ENCODE assay signal across 20 mouse cellular contexts in the genomic region with DNA sequence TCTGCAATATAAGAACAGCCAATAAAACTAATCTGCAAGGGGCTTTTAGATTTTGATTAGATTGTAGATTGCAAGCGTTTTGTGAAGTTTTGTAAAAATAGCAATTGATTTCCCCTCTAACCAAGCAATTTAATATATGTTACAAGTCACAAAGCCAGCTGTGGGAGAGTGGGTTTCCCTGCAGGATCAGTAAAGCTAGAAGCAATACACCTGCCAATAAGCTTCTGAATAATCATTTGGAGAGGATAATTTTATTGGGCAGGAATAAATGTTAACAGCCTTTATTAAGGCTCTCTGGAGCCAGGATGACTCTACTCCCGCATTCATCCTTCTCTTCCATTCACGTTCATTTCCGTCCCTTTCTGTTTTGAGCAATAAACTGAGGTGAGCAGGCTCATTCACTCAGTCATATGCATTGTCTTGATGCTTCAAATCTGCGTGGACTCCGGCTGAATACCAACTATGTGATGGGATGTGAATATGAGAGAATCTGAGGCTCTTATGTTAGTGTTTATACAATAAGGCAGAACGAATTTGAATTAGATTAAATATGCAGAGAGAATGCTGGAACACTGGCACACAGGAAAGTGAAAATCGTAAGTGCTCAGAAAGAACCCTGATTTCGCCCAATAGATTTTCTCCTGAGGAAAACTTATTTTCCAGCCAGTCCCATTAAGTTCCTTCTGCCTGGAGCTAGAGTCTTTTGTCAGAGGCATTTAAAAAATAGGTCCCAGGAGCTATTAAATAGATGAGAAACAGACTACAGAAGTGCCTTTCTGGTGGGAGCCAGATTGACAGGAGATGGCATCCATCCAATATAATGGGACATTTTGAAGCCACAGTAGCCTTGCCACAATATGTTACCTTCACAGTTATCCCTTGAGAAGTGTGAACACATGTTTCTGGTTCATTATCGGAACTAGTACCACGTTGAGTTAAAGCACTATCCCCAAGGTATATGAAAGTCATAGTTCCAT.
DNase-seq lines count a peak whose midpoint lies in the region; ATAC-seq lines count a peak whose summit lies in the region.
"Had no signal": no experiment of that assay in that cellular context is flagged by ENCODE, and none has a peak within 500 bp of the region (broad histone marks: within the 10 kb centered on the region; RNA-seq: fewer than 3 reads in every experiment).

No protein-coding gene starts in this region.

- 77% methylated on average over 11 of the region's 11 CpGs for WGBS in embryonic facial prominence, embryonic 11.5 days
- WGBS in embryonic facial prominence, embryonic 10.5 days: 80% methylated on average over 11 of the region's 11 CpGs
- WGBS in neural tube, embryonic 12.5 days: 67% methylated on average over 11 of the region's 11 CpGs
- 45% methylated on average over 11 of the region's 11 CpGs for WGBS in hindbrain, embryonic 16.5 days

- no peak overlapping the region for H3K4me2 ChIP-seq in embryonic facial prominence, embryonic 11.5 days (ENCODE audit: low read depth, low read length)
- no peak overlapping the region for H3K4me2 ChIP-seq in neural tube, embryonic 12.5 days (replicated peaks)
- H3K4me2 ChIP-seq in hindbrain, embryonic 16.5 days (ENCODE audit: low read length): peak overlapping the region; percentile 24; the same call in 1 of the 2 replicates
- H3K4me2 ChIP-seq: embryonic facial prominence, embryonic 12.5 days; heart, embryonic 15.5 days; liver, embryonic 13.5 days; lung, embryonic 15.5 days had no signal

- H3K27me3 ChIP-seq in embryonic facial prominence, embryonic 11.5 days (ENCODE audit: control insufficient read depth, insufficient read depth, low read length): no peaks in the 10 kb centered on the region
- H3K27me3 ChIP-seq in embryonic facial prominence, embryonic 10.5 days (replicated peaks; ENCODE audit: low read depth, poor library complexity, severe bottlenecking): no peaks in the 10 kb centered on the region
- H3K27me3 ChIP-seq in neural tube, embryonic 12.5 days (replicated peaks): no peaks in the 10 kb centered on the region
- no peaks in the 10 kb centered on the region for H3K27me3 ChIP-seq in hindbrain, embryonic 16.5 days (replicated peaks; ENCODE audit: control insufficient read depth, insufficient read depth, low read length)
- H3K27me3 ChIP-seq: embryonic facial prominence, embryonic 12.5 days; heart, embryonic 15.5 days; liver, embryonic 13.5 days; lung, embryonic 15.5 days had no signal

- no peaks in the 10 kb centered on the region for H3K36me3 ChIP-seq in embryonic facial prominence, embryonic 11.5 days (replicated peaks; ENCODE audit: control insufficient read depth, insufficient read depth, low read depth, low read length)
- no peaks in the 10 kb centered on the region for H3K36me3 ChIP-seq in embryonic facial prominence, embryonic 10.5 days (replicated peaks)
- no peaks in the 10 kb centered on the region for H3K36me3 ChIP-seq in neural tube, embryonic 12.5 days
- H3K36me3 ChIP-seq in hindbrain, embryonic 16.5 days (ENCODE audit: control insufficient read depth, insufficient read depth, low read length): no peaks in the 10 kb centered on the region
- H3K36me3 ChIP-seq: embryonic facial prominence, embryonic 12.5 days; heart, embryonic 15.5 days; liver, embryonic 13.5 days; lung, embryonic 15.5 days had no signal

- ATAC-seq in embryonic facial prominence, embryonic 11.5 days (replicated peaks; ENCODE audit: insufficient number of reproducible peaks, low FRiP score, low TSS enrichment, low read depth): no peak
- ATAC-seq in neural tube, embryonic 12.5 days (ENCODE audit: low FRiP score, low read depth): 0 out of 2 replicates have a peak, but pooled peaks have one; percentile 33
- ATAC-seq in hindbrain, embryonic 16.5 days: peak; percentile 24; the same call in 1 of the 2 replicates

- H3K9ac ChIP-seq in embryonic facial prominence, embryonic 11.5 days (replicated peaks; ENCODE audit: low read length): no peak overlapping the region
- no peak overlapping the region for H3K9ac ChIP-seq in neural tube, embryonic 12.5 days
- H3K9ac ChIP-seq in hindbrain, embryonic 16.5 days (ENCODE audit: low read depth, low read length): no peak overlapping the region; the same call in 1 of the 2 replicates
- H3K9ac ChIP-seq: embryonic facial prominence, embryonic 12.5 days; heart, embryonic 15.5 days; liver, embryonic 13.5 days; lung, embryonic 15.5 days had no signal

- no peak overlapping the region for H3K4me3 ChIP-seq in embryonic facial prominence, embryonic 11.5 days (ENCODE audit: low read depth, low read length)
- H3K4me3 ChIP-seq in embryonic facial prominence, embryonic 10.5 days: no peak overlapping the region
- H3K4me3 ChIP-seq in neural tube, embryonic 12.5 days: no peak overlapping the region
- H3K4me3 ChIP-seq in hindbrain, embryonic 16.5 days (ENCODE audit: low read length): no peak overlapping the region
- H3K4me3 ChIP-seq: embryonic facial prominence, embryonic 12.5 days; heart, embryonic 15.5 days; liver, embryonic 13.5 days; lung, embryonic 15.5 days had no signal

- no peaks in the 10 kb centered on the region for H3K9me3 ChIP-seq in embryonic facial prominence, embryonic 11.5 days (replicated peaks; ENCODE audit: control insufficient read depth, low read length)
- H3K9me3 ChIP-seq in embryonic facial prominence, embryonic 10.5 days: no peaks in the 10 kb centered on the region
- H3K9me3 ChIP-seq in neural tube, embryonic 12.5 days: no peaks in the 10 kb centered on the region
- no peaks in the 10 kb centered on the region for H3K9me3 ChIP-seq in hindbrain, embryonic 16.5 days (ENCODE audit: control insufficient read depth, low read length)
- H3K9me3 ChIP-seq: embryonic facial prominence, embryonic 12.5 days; heart, embryonic 15.5 days; liver, embryonic 13.5 days; lung, embryonic 15.5 days had no signal

- no peak overlapping the region for H3K27ac ChIP-seq in embryonic facial prominence, embryonic 11.5 days (replicated peaks; ENCODE audit: low read depth, low read length)
- no peak overlapping the region for H3K27ac ChIP-seq in embryonic facial prominence, embryonic 10.5 days (replicated peaks)
- H3K27ac ChIP-seq in neural tube, embryonic 12.5 days: no peak overlapping the region
- no peak overlapping the region for H3K27ac ChIP-seq in hindbrain, embryonic 16.5 days (ENCODE audit: low read depth, low read length)
- H3K27ac ChIP-seq: embryonic facial prominence, embryonic 12.5 days; heart, embryonic 15.5 days; liver, embryonic 13.5 days; lung, embryonic 15.5 days had no signal

- no peaks in the 10 kb centered on the region for H3K4me1 ChIP-seq in embryonic facial prominence, embryonic 11.5 days (ENCODE audit: control insufficient read depth, insufficient read depth, low read length)
- H3K4me1 ChIP-seq in embryonic facial prominence, embryonic 10.5 days: no peaks in the 10 kb centered on the region
- no peaks in the 10 kb centered on the region for H3K4me1 ChIP-seq in neural tube, embryonic 12.5 days
- H3K4me1 ChIP-seq in hindbrain, embryonic 16.5 days (ENCODE audit: control insufficient read depth, insufficient read depth, low read depth, low read length): no peaks in the 10 kb centered on the region; the same call in 1 of the 2 replicates
- H3K4me1 ChIP-seq: embryonic facial prominence, embryonic 12.5 days; heart, embryonic 15.5 days; liver, embryonic 13.5 days; lung, embryonic 15.5 days had no signal

- peak; percentile 2 for DNase-seq in embryonic facial prominence, embryonic 11.5 days (ENCODE audit: low spot score)
- no peak for DNase-seq in embryonic facial prominence, embryonic 10.5 days (ENCODE audit: low spot score)
- no peak for DNase-seq in neural tube, embryonic 10.5 days (ENCODE audit: extremely low spot score, low spot score)
- no peak for DNase-seq in lung, postnatal 14 days
- DNase-seq in lung, postnatal 36 days: no peak
- no peak for DNase-seq in embryo, embryonic 10 days (ENCODE audit: low spot score)
- DNase-seq: cerebellum, adult 11 months; cerebellum, postnatal 36 days; heart, adult 18-20 months; kidney, adult 2 months; kidney, postnatal 14 days; left cerebral cortex, postnatal 4 days; liver, embryonic 13.5 days; right cerebral cortex, postnatal 25 days; thymus, postnatal 25 days had no signal
